25 mouse cellular contexts compared by ENCODE assay signal in genomic region chr6:31332254-31332653, GRCm38 (mm10).
DNase-seq lines count a peak whose midpoint lies in the region; ATAC-seq and TF ChIP-seq lines count a peak whose summit lies in the region.
"Had no signal": no experiment of that assay in that cellular context is flagged by ENCODE, and none has a peak within 500 bp of the region (broad histone marks: within the 10 kb centered on the region; RNA-seq: fewer than 3 reads in every experiment).

No protein-coding gene starts in this region.

- H3K79me2 ChIP-seq in myocyte (ENCODE audit: control insufficient read depth, insufficient read depth): no peaks in the 10 kb centered on the region

- peak overlapping the region; percentile 63 for H3K4me2 ChIP-seq in myocyte (ENCODE audit: low read depth)
- no peak overlapping the region for H3K4me2 ChIP-seq in kidney, embryonic 16.5 days (replicated peaks; ENCODE audit: low read depth, low read length)
- H3K4me2 ChIP-seq: embryonic facial prominence, embryonic 13.5 days; heart, embryonic 13.5 days; hindbrain, embryonic 12.5 days; liver, embryonic 13.5 days; lung, embryonic 14.5 days; midbrain, embryonic 13.5 days; neural tube, embryonic 12.5 days had no signal

- H3K4me3 ChIP-seq in myocyte: no peak overlapping the region
- no peak overlapping the region for H3K4me3 ChIP-seq in kidney, embryonic 16.5 days (ENCODE audit: low read length)
- H3K4me3 ChIP-seq: embryonic facial prominence, embryonic 13.5 days; heart, adult 2 months; heart, embryonic 13.5 days; hindbrain, embryonic 12.5 days; liver, embryonic 13.5 days; midbrain, embryonic 13.5 days; neural tube, embryonic 12.5 days had no signal

- no peaks in the 10 kb centered on the region for H3K36me3 ChIP-seq in myocyte (ENCODE audit: control insufficient read depth, insufficient read depth)
- no peaks in the 10 kb centered on the region for H3K36me3 ChIP-seq in kidney, embryonic 16.5 days (ENCODE audit: insufficient read depth, low read length)
- H3K36me3 ChIP-seq: embryonic facial prominence, embryonic 13.5 days; G1E; heart, embryonic 13.5 days; hindbrain, embryonic 12.5 days; liver, embryonic 13.5 days; midbrain, embryonic 13.5 days; neural tube, embryonic 12.5 days had no signal

- TF ChIP-seq POLR2A in myocyte (IDR thresholded peaks at IDR 0.05; ENCODE audit: insufficient read length, low read depth): no peak

- H3K27ac ChIP-seq in kidney, embryonic 16.5 days (ENCODE audit: low read length): no peak overlapping the region
- H3K27ac ChIP-seq: embryonic facial prominence, embryonic 13.5 days; heart, adult 2 months; heart, embryonic 13.5 days; hindbrain, embryonic 12.5 days; liver, embryonic 13.5 days; midbrain, embryonic 13.5 days; neural tube, embryonic 12.5 days had no signal

- no peak overlapping the region for H3ac ChIP-seq in myocyte (ENCODE audit: control insufficient read depth, insufficient read length)

- no peak overlapping the region for H3K9ac ChIP-seq in kidney, embryonic 16.5 days (replicated peaks; ENCODE audit: low read length)
- H3K9ac ChIP-seq: embryonic facial prominence, embryonic 13.5 days; heart, embryonic 13.5 days; hindbrain, embryonic 12.5 days; liver, embryonic 13.5 days; lung, embryonic 14.5 days; midbrain, embryonic 13.5 days; neural tube, embryonic 12.5 days had no signal

- no peaks in the 10 kb centered on the region for H3K4me1 ChIP-seq in kidney, embryonic 16.5 days (ENCODE audit: insufficient read depth, low read length)
- H3K4me1 ChIP-seq: heart, embryonic 13.5 days; liver, embryonic 13.5 days; neural tube, embryonic 12.5 days had no signal

- ATAC-seq in CD4-positive, CD25-positive, alpha-beta regulatory T cell, adult 4 months: no peak
- no peak for ATAC-seq in kidney, embryonic 16.5 days (ENCODE audit: low FRiP score, low TSS enrichment)
- ATAC-seq: forebrain, embryonic 14.5 days; intestine, postnatal 0 days; midbrain, embryonic 13.5 days had no signal

- WGBS in kidney, embryonic 16.5 days: 80% methylated on average over 6 of the region's 6 CpGs

- no peaks in the 10 kb centered on the region for H3K9me3 ChIP-seq in kidney, embryonic 16.5 days (ENCODE audit: low read length)
- H3K9me3 ChIP-seq: embryonic facial prominence, embryonic 13.5 days; G1E; heart, embryonic 13.5 days; hindbrain, embryonic 12.5 days; liver, embryonic 13.5 days; midbrain, embryonic 13.5 days; neural tube, embryonic 12.5 days had no signal

- H3K27me3 ChIP-seq in myocyte (ENCODE audit: control insufficient read depth, insufficient read depth, insufficient read length): no peaks in the 10 kb centered on the region
- no peaks in the 10 kb centered on the region for H3K27me3 ChIP-seq in kidney, embryonic 16.5 days (ENCODE audit: insufficient read depth, low read length)
- H3K27me3 ChIP-seq: CH12.LX; embryonic facial prominence, embryonic 13.5 days; heart, embryonic 13.5 days; hindbrain, embryonic 12.5 days; liver, embryonic 13.5 days; midbrain, embryonic 13.5 days; neural tube, embryonic 12.5 days had no signal

- peak; percentile 58 for DNase-seq in right cerebral cortex, adult 18-20 months
- no peak for DNase-seq in right cerebral cortex, postnatal 25 days
- peak; percentile 51 for DNase-seq in MN1 (ENCODE audit: low spot score)
- DNase-seq in adrenal gland, postnatal 25 days: peak; percentile 31
- no peak for DNase-seq in spleen, postnatal 14 days (ENCODE audit: low spot score in 2 of 2)
- DNase-seq: cerebellum, adult 11 months; cerebellum, postnatal 14 days; gastrocnemius, postnatal 25 days; heart, adult 2 months; kidney, postnatal 36 days; liver, embryonic 13.5 days; lung, embryonic 14.5 days; retina, postnatal 1 day had no signal

TF ChIP-seq in myocyte, 11 proteins besides CTCF, POLR2A, EP300 and RAD21:
- no peak for TF ChIP-seq MYOG (IDR thresholded peaks at IDR 0.05; ENCODE audit: control insufficient read depth in 1 of 3, insufficient read depth in 1 of 3, insufficient read length in 2 of 3, low read depth in 2 of 3)
- no peak for TF ChIP-seq USF1 (IDR thresholded peaks at IDR 0.05; ENCODE audit: low read depth)
- TF ChIP-seq CEBPB (IDR thresholded peaks at IDR 0.05; ENCODE audit: insufficient read depth, poor library complexity, severe bottlenecking): no peak
- TF ChIP-seq E2F4 (IDR thresholded peaks at IDR 0.05; ENCODE audit: insufficient read depth): no peak
- no peak for TF ChIP-seq TCF3 (IDR thresholded peaks at IDR 0.05; ENCODE audit: insufficient read length, low read depth)
- TF ChIP-seq TCF12 (IDR thresholded peaks at IDR 0.05; ENCODE audit: insufficient read depth, poor library complexity, severe bottlenecking): no peak
- no peak for TF ChIP-seq SRF (IDR thresholded peaks at IDR 0.05; ENCODE audit: control insufficient read depth, insufficient read length, low read depth)
- TF ChIP-seq POLR2AphosphoS2 (IDR thresholded peaks at IDR 0.05; ENCODE audit: insufficient read length, low read depth): no peak
- no peak for TF ChIP-seq MYOD1 (IDR thresholded peaks at IDR 0.05; ENCODE audit: control insufficient read depth in 1 of 3, insufficient read length in 2 of 3, low read depth in 2 of 3)
- no peak for TF ChIP-seq MAX (IDR thresholded peaks at IDR 0.05; ENCODE audit: low read depth)
- no peak for TF ChIP-seq REST (IDR thresholded peaks at IDR 0.05; ENCODE audit: insufficient read depth, insufficient read length)

Comparison
In these comparisons a context has a peak if more than half of its experiments do, and no peak if none do; other contexts are left out.
1. DNase-seq: peak in right cerebral cortex, adult 18-20 months (single experiment), MN1 (single experiment) and adrenal gland, postnatal 25 days (single experiment); none in right cerebral cortex, postnatal 25 days (single experiment) and spleen, postnatal 14 days (0 of 2).